Mouse (Mus musculus): ENCODE data around the gene Gm20605. TPM values are rescaled to one million over a fixed set of nuclear protein-coding genes. Genes with fewer than 3 reads are reported as not detected.
A peak's percentile ranks its signal among the peaks of the same experiment; 100 is the strongest.
"Not testable (repeated sequence)": the region's sequence is repeated elsewhere in the genome, so short reads cannot be mapped to it uniquely, and the experiment has no call there.

Gm20605 gene
- polyA plus RNA-seq, 1 experiment: 3.8 TPM

DNA sequence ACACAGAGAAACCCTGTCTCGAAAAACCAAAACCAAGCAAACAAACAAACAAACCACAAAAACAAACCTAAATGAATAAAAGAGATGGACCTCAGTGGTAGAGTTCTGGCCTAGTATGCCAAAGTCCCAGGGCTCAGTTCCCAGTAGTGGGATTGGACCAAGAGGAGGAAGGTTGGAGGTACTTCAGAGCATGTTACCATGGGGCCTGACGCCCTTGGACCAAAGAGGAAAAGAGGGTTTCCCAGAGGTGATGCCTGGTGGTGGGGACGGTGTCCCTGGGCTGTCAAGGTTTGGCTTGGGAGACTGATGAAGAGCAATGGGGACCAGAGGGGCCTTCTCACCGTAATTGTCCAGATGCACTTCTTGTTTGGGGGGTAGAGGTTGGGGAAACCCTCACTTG is 18.9 kb upstream of the Gm20605 start:
- Histone ChIP-seq H3K36me3 (ENCODE audit: control insufficient read depth) (peaks cover 12% of the 10 kb centered on the region), H3K27me3 (ENCODE audit: control insufficient read depth) (peaks cover 31% of the 10 kb centered on the region), H3K9me3 (ENCODE audit: control insufficient read depth, low read length) (no peaks in the 10 kb centered on the region), H3K4me1 (ENCODE audit: control insufficient read depth) (peaks cover 31% of the 10 kb centered on the region), H3K4me3 (replicated peaks) (no peak overlapping the region)
- TF ChIP-seq GATA1 (IDR thresholded peaks at IDR 0.05; ENCODE audit: low read length) (no peak), TAL1 (IDR thresholded peaks at IDR 0.05; ENCODE audit: low read length) (no peak)

GRCm38 (mm10) chr5:137610548-137611244 is 18.3 kb upstream of the Gm20605 start:
- Histone ChIP-seq H3K36me3 (ENCODE audit: control insufficient read depth) (peaks cover 8% of the 10 kb centered on the region), H3K4me3 (replicated peaks) (no peak overlapping the region), H3K4me1 (ENCODE audit: control insufficient read depth) (peaks cover 25% of the 10 kb centered on the region), H3K9me3 (ENCODE audit: control insufficient read depth, low read length) (no peaks in the 10 kb centered on the region), H3K27me3 (ENCODE audit: control insufficient read depth) (peaks cover 31% of the 10 kb centered on the region)
- no peak for TF ChIP-seq TAL1 (IDR thresholded peaks at IDR 0.05; ENCODE audit: low read length)
- no peak for TF ChIP-seq GATA1 (IDR thresholded peaks at IDR 0.05; ENCODE audit: low read length)

GRCm38 (mm10) chr5:137611245-137611602 is 17.8 kb upstream of the Gm20605 start:
- Histone ChIP-seq H3K4me1 (ENCODE audit: control insufficient read depth) (peaks cover 20% of the 10 kb centered on the region), H3K27me3 (ENCODE audit: control insufficient read depth) (peaks cover 31% of the 10 kb centered on the region), H3K4me3 (replicated peaks) (no peak overlapping the region), H3K36me3 (ENCODE audit: control insufficient read depth) (peaks cover 5% of the 10 kb centered on the region), H3K9me3 (ENCODE audit: control insufficient read depth, low read length) (no peaks in the 10 kb centered on the region)
- TF ChIP-seq TAL1 (IDR thresholded peaks at IDR 0.05; ENCODE audit: low read length): no peak
- no peak for TF ChIP-seq GATA1 (IDR thresholded peaks at IDR 0.05; ENCODE audit: low read length)

DNA sequence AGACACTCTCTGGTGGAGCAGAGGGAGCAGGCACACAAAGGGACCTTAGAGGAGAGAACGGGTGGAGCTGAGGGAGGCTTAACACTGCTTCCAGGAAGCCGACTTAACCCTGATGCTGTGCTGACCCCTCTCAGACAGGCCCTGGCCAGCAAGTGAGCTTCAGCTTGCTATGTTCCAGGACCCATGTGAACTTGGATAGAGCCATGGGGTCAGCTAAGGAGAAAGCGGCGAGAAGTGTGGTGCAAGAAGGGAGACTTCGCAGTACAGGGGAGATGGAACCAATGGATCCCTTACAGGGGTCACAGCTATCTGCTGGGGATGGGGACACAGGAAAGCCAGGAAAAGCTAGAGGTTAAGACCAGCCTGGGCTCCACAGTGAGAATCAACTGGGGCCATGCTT is 15.9 kb upstream of the Gm20605 start:
- H3K27me3 ChIP-seq (ENCODE audit: control insufficient read depth): peaks cover 29% of the 10 kb centered on the region
- H3K9me3 ChIP-seq (ENCODE audit: control insufficient read depth, low read length): no peaks in the 10 kb centered on the region
- no peaks in the 10 kb centered on the region for H3K36me3 ChIP-seq (ENCODE audit: control insufficient read depth)
- H3K4me3 ChIP-seq (replicated peaks): no peak overlapping the region
- peaks cover 14% of the 10 kb centered on the region for H3K4me1 ChIP-seq (ENCODE audit: control insufficient read depth)
- no peak for TF ChIP-seq GATA1 (IDR thresholded peaks at IDR 0.05; ENCODE audit: low read length)
- no peak for TF ChIP-seq TAL1 (IDR thresholded peaks at IDR 0.05; ENCODE audit: low read length)

DNA sequence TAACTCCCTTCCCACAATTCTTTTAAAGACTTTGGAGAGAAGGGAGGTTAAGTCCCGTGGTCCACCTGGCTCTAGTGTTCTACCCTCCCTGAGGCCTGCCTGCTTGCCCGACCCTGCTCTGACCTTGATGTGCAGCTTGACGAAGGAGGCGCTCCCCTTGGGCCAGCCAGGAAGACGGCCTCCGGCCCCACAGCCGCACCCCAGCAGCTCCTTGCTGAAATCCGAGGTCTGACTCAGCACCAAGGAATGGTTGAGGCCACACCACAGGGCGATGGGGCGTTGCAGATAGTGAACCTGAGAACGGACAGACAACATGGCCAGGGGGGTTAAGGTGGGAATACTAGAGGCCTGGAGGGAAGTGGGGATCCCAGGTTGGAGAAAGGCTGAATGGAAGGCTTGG is 15.4 kb upstream of the Gm20605 start, which contains the start of gene Pcolce:
Pcolce (minus strand) TSS at position 235 of the 400 bp plus-strand sequence.
- H3K4me1 ChIP-seq (ENCODE audit: control insufficient read depth): peaks cover 13% of the 10 kb centered on the region
- H3K4me3 ChIP-seq (replicated peaks): no peak within 1 kb of the TSS
- H3K9me3 ChIP-seq (ENCODE audit: control insufficient read depth, low read length): no peaks in the 10 kb centered on the region
- no peaks in the 10 kb centered on the region for H3K36me3 ChIP-seq (ENCODE audit: control insufficient read depth)
- TF ChIP-seq TAL1 (IDR thresholded peaks at IDR 0.05; ENCODE audit: low read length) (no peak), GATA1 (IDR thresholded peaks at IDR 0.05; ENCODE audit: low read length) (no peak)
- H3K27me3 ChIP-seq (ENCODE audit: control insufficient read depth): peaks cover 29% of the 10 kb centered on the region

GRCm38 (mm10) chr5:137614921-137615320 is 14.1 kb upstream of the Gm20605 start:
- peaks cover 11% of the 10 kb centered on the region for H3K4me1 ChIP-seq (ENCODE audit: control insufficient read depth)
- peaks cover 29% of the 10 kb centered on the region for H3K27me3 ChIP-seq (ENCODE audit: control insufficient read depth)
- not testable (repeated sequence) for H3K9me3 ChIP-seq (ENCODE audit: control insufficient read depth, low read length); H3K4me3 ChIP-seq (replicated peaks); H3K36me3 ChIP-seq (ENCODE audit: control insufficient read depth)

DNA sequence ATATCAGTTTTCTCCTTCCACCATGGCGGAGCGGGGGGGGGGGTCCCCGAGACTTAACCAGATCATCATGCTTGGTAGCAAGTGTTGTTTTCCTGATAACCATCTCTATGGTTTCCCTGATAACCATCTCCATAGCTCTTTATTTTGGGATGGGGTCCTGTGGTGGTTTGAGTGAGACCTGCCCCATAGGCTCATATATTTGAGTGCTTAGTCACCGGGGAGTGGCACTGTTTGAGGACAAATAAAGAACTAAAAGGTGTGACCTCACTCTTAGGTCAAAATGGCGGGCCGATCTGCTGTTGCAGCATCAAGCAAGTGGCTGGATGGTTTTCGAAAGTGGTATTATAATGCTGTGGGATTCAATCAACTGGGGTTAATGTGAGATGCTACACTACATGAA is 13.6 kb upstream of the Gm20605 start:
- H3K36me3 ChIP-seq (ENCODE audit: control insufficient read depth): no peaks in the 10 kb centered on the region
- H3K27me3 ChIP-seq (ENCODE audit: control insufficient read depth): peaks cover 26% of the 10 kb centered on the region
- TF ChIP-seq GATA1 (IDR thresholded peaks at IDR 0.05; ENCODE audit: low read length) (no peak), TAL1 (IDR thresholded peaks at IDR 0.05; ENCODE audit: low read length) (no peak)

DNA sequence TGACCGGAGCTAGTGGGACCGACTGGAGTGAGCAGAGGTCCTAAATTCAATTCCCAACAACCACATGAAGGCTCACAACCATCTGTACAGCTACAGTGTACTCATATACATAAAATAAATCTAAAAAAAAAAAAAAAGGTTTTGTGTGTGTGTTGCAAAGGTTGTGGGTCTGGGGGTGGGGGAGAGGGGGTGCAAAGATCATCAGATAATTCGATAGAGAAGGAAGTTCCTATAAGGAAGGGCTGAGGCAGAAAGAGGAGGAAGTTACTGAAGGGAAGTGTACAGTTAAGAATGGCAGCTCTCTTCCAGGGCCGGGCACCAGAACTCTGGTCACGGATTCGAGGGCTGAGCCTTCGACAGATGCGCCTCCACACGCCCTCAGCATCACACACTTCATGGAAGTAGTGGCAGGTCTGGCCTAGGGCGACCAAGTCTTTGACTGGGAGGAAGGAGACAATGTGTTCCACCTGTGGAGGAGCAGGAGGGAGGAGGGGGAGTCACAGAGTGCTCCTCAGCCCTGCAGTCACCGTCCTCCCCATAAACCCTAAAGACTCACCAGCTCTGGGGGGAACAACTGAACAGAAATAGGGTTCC is 4.9 kb upstream of the Gm20605 start:
- no peak overlapping the region for H3K4me3 ChIP-seq (replicated peaks)
- H3K36me3 ChIP-seq (ENCODE audit: control insufficient read depth): no peaks in the 10 kb centered on the region
- peaks cover 12% of the 10 kb centered on the region for H3K27me3 ChIP-seq (ENCODE audit: control insufficient read depth)
- peaks cover 4% of the 10 kb centered on the region for H3K9me3 ChIP-seq (ENCODE audit: control insufficient read depth, low read length)
- H3K4me1 ChIP-seq (ENCODE audit: control insufficient read depth): peaks cover 20% of the 10 kb centered on the region
- TF ChIP-seq GATA1 (IDR thresholded peaks at IDR 0.05; ENCODE audit: low read length) (no peak), TAL1 (IDR thresholded peaks at IDR 0.05; ENCODE audit: low read length) (no peak)

More for the DNA sequence above, 13.6 kb upstream of the Gm20605 start:
- H3K9me3 ChIP-seq (ENCODE audit: control insufficient read depth, low read length): no peaks in the 10 kb centered on the region
- peaks cover 11% of the 10 kb centered on the region for H3K4me1 ChIP-seq (ENCODE audit: control insufficient read depth)
- H3K4me3 ChIP-seq (replicated peaks): no peak overlapping the region

DNA sequence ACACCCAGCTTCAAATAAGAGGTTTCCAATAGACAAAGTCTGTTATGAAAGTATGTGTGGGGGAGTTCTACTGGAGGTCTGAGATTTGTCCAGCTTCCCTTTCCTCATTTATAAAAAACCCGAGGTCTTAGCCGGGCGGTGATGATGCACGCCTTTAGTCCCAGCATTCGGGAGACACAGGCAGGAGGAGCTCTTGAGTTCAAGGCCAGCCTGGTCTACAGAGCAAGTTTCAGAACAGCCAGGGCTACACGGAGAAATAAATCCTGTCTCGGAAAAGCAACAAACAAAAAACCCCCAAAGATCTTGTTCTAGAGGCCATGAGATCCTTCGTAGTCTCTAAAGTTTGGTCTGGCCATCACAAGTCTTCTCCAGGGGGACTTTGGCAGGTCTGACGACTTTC is 984 bp upstream of the Gm20605 start:
- Histone ChIP-seq H3K4me3 (replicated peaks) (peak overlapping the region; percentile 99), H3K4me1 (ENCODE audit: control insufficient read depth) (peaks cover 53% of the 10 kb centered on the region), H3K36me3 (ENCODE audit: control insufficient read depth) (peaks cover 25% of the 10 kb centered on the region), H3K27me3 (ENCODE audit: control insufficient read depth) (peaks cover 2% of the 10 kb centered on the region; the same call in 1 of the 2 replicates), H3K9me3 (ENCODE audit: control insufficient read depth, low read length) (peaks cover 1% of the 10 kb centered on the region)
- TF ChIP-seq GATA1 (IDR thresholded peaks at IDR 0.05; ENCODE audit: low read length) (no peak), TAL1 (IDR thresholded peaks at IDR 0.05; ENCODE audit: low read length) (no peak)
